Mouse (Mus musculus): ENCODE results near the gene Guk1. TPM values are rescaled to one million over a fixed set of nuclear protein-coding genes. Genes with fewer than 3 reads are reported as not detected.

Gene Guk1
- total RNA-seq, 2 experiments from 2014 or later = 63.7 to 64.9 TPM

Other genes with a start within 250 kb of the Guk1 start
- 10 to 100 TPM; 23.0 to 32.1 TPM for gene Hist3h2ba, start 243.3 kb downstream of the Guk1 start, total RNA-seq (2021)
- 10 to 100 TPM; 30.8 to 37.5 TPM for gene Hist3h2a, start 237.5 kb downstream of the Guk1 start, total RNA-seq (2021)
- under 1 TPM; 0.09 TPM for gene Trim17, start 237.5 kb downstream of the Guk1 start, total RNA-seq (2021)
- 10 to 100 TPM; 19.7 to 24.3 TPM for gene Trim11, start 214.1 kb downstream of the Guk1 start, total RNA-seq (2021)
- 10 to 100 TPM; 20.0 to 75.3 TPM for gene Obscn, start 55.8 kb downstream of the Guk1 start, total RNA-seq (2021)
- 10 to 100 TPM; 19.6 to 19.8 TPM for gene Iba57, start 28.5 kb downstream of the Guk1 start, total RNA-seq (2021)
- gene Gjc2, start 9.0 kb downstream of the Guk1 start, total RNA-seq (2021) = under 1 TPM; 0.48 to 0.88 TPM
- 10 to 100 TPM; 72.8 to 78.8 TPM for gene Mrpl55, start 10.3 kb upstream of the Guk1 start, total RNA-seq (2021)
- 10 to 100 TPM; 21.2 to 21.8 TPM for gene 2310033P09Rik, start 16.1 kb upstream of the Guk1 start, total RNA-seq (2021)
- 100 to 1,000 TPM; 322 to 364 TPM for gene Arf1, start 36.1 kb upstream of the Guk1 start, total RNA-seq (2021)
- gene Wnt3a, start 98.5 kb upstream of the Guk1 start, total RNA-seq (2021) = not detected
- 1 to 10 TPM; 1.7 to 3.5 TPM for gene Wnt9a, start 114.7 kb upstream of the Guk1 start, total RNA-seq (2021)
- not detected for gene Prss38, start 183.4 kb upstream of the Guk1 start, total RNA-seq (2021)